Mouse (Mus musculus): ENCODE results near the gene Wwox.

- TF ChIP-seq FLI1 (IDR thresholded peaks at IDR 0.05; ENCODE audit: low read length) = no peak
- TF ChIP-seq GATA1 (IDR thresholded peaks at IDR 0.05; ENCODE audit: borderline replicate concordance, low read length) = no peak
These were observed 448.9 kb downstream of the Wwox start for GRCm38 (mm10) chr8:114888388-114888787.

All from megakaryocyte, embryonic 14.5 days (primary cell).